Mouse (Mus musculus) lung, embryonic 16.5 days (tissue): Measurements from ENCODE around the gene Noc3l. TPM values are rescaled to one million over a fixed set of nuclear protein-coding genes. Genes with fewer than 3 reads are reported as not detected.

Source experiments
- ATAC-seq: fragments of 200-750 bp; cut with Nextera tagmentation; 2 replicates; pipeline ENCODE4 v1.8.0; 2017; ENCODE audit warnings: low read depth, mild to moderate bottlenecking, moderate library complexity
- H3K27ac ChIP-seq: fragments of 300-500 bp; sonication (generic); 2 replicates; pipeline ENCODE4 v1.5.1; 2014; ENCODE audit warnings: mild to moderate bottlenecking, control low read depth, low read length
- H3K27me3 ChIP-seq: fragments of 300-500 bp; sonication (generic); 2 replicates; pipeline ENCODE4 v1.6.1; 2014; ENCODE audit warnings: low read depth, low read length, mixed read lengths; ENCODE audit not compliant: control insufficient read depth, insufficient read depth
- H3K36me3 ChIP-seq: fragments of 300-500 bp; sonication (generic); 2 replicates; pipeline ENCODE4 v1.6.1; 2014; ENCODE audit warnings: low read length; ENCODE audit not compliant: control insufficient read depth, insufficient read depth
- H3K4me1 ChIP-seq: fragments of 300-500 bp; sonication (generic); replicated peaks from 2 replicates; pipeline ENCODE4 v1.6.1; 2014; ENCODE audit warnings: low read length, mixed read lengths; ENCODE audit not compliant: control insufficient read depth, insufficient read depth
- H3K4me2 ChIP-seq: fragments of 300-500 bp; sonication (generic); 2 replicates; pipeline ENCODE4 v1.6.1; 2014; ENCODE audit warnings: low read depth, low read length, control low read depth
- H3K4me3 ChIP-seq: fragments of 300-500 bp; sonication (generic); 2 replicates; pipeline ENCODE4 v1.5.1; 2014; ENCODE audit warnings: mild to moderate bottlenecking, low read length, control low read depth
- H3K9ac ChIP-seq: fragments of 300-500 bp; sonication (generic); 2 replicates; pipeline ENCODE4 v1.6.1; 2014; ENCODE audit warnings: low read length, control low read depth
- H3K9me3 ChIP-seq: fragments of 300-500 bp; sonication (generic); 2 replicates; pipeline ENCODE4 v1.6.1; 2016; ENCODE audit warnings: low read length; ENCODE audit not compliant: control insufficient read depth
- WGBS: fragments of 180-500 bp; shearing (Covaris S2); extraction: QIAGEN DNeasy Blood & Tissue Kit; methylation state at CpG from one replicate; pipeline ENCODE4 v1.1.7; 2014; 5-methylcytosine and 5-hydroxymethylcytosine counted together
- polyA plus RNA-seq: library from polyadenylated mRNA; unstranded; fragments of >200 nt; fragmentation: Nextera tagmentation; extraction: Ambion mirVana; gene quantifications from 2 replicates; pipeline ENCODE4 v1.2.1, GENCODE M21; 2015

Noc3l gene
- polyA plus RNA-seq = 6.6 and 7.3 TPM in 2 replicates

- no peaks in the 10 kb centered on the region for H3K9me3 ChIP-seq
- peak within 1 kb of the TSS; percentile 63 for H3K4me2 ChIP-seq
- H3K4me3 ChIP-seq = peak within 1 kb of the TSS; percentile 89
- peak; percentile 99 for ATAC-seq
- peaks cover 11% of the 10 kb centered on the region; the same call in 1 of the 2 replicates for H3K36me3 ChIP-seq
- WGBS = under 1% methylated on average over 35 of the region's 38 CpGs
- peaks cover 7% of the 10 kb centered on the region for H3K4me1 ChIP-seq
- no peaks in the 10 kb centered on the region for H3K27me3 ChIP-seq
- H3K9ac ChIP-seq = peak within 1 kb of the TSS; percentile 89
- 0 out of 2 replicates have a peak within 1 kb of the TSS, but pooled peaks have one; percentile 39 for H3K27ac ChIP-seq
Observed at GRCm38 (mm10) chr19:38818766-38819426, at the start of gene Noc3l. Gene Noc3l (minus strand): TSS chr19:38819237.

GRCm38 (mm10) chr19:38862523-38862922 is 43.5 kb upstream of the Noc3l start:
- H3K9ac ChIP-seq = no peak overlapping the region
- H3K4me3 ChIP-seq = no peak overlapping the region
- H3K4me2 ChIP-seq = no peak overlapping the region
- no peak for ATAC-seq
- no peaks in the 10 kb centered on the region for H3K36me3 ChIP-seq
- H3K27ac ChIP-seq = no peak overlapping the region
- no peaks in the 10 kb centered on the region for H3K4me1 ChIP-seq
- 87% methylated on average over 6 of the region's 6 CpGs for WGBS
- no peaks in the 10 kb centered on the region for H3K9me3 ChIP-seq
- no peaks in the 10 kb centered on the region for H3K27me3 ChIP-seq

GRCm38 (mm10) chr19:38858224-38858623 is 39.2 kb upstream of the Noc3l start:
- H3K9me3 ChIP-seq = no peaks in the 10 kb centered on the region
- no peak overlapping the region for H3K4me2 ChIP-seq
- H3K4me3 ChIP-seq = no peak overlapping the region
- no peak overlapping the region for H3K9ac ChIP-seq
- ATAC-seq = no peak
- no peaks in the 10 kb centered on the region for H3K27me3 ChIP-seq
- H3K27ac ChIP-seq = no peak overlapping the region
- no peaks in the 10 kb centered on the region for H3K36me3 ChIP-seq
- H3K4me1 ChIP-seq = no peaks in the 10 kb centered on the region
- 95% methylated on average over 3 of the region's 3 CpGs for whole genome bisulfite sequencing

- Histone ChIP-seq H3K4me1 (no peaks in the 10 kb centered on the region), H3K4me2 (no peak overlapping the region), H3K27ac (no peak overlapping the region), H3K9me3 (peaks cover 2% of the 10 kb centered on the region; the same call in 1 of the 2 replicates), H3K4me3 (no peak overlapping the region), H3K9ac (no peak overlapping the region), H3K36me3 (no peaks in the 10 kb centered on the region), H3K27me3 (no peaks in the 10 kb centered on the region)
- no peak for ATAC-seq
- 65% methylated on average over 2 of the region's 2 CpGs for WGBS
Observed at GRCm38 (mm10) chr19:38846373-38846772, 27.3 kb upstream of the Noc3l start.

- peaks cover 2% of the 10 kb centered on the region; the same call in 1 of the 2 replicates for H3K4me1 ChIP-seq
- H3K4me3 ChIP-seq = no peak overlapping the region
- H3K9me3 ChIP-seq = peaks cover 2% of the 10 kb centered on the region; the same call in 1 of the 2 replicates
- no peak overlapping the region for H3K9ac ChIP-seq
- H3K27me3 ChIP-seq = no peaks in the 10 kb centered on the region
- no peak overlapping the region for H3K4me2 ChIP-seq
- WGBS = 75% methylated on average over 5 of the region's 5 CpGs
- ATAC-seq = no peak
- H3K27ac ChIP-seq = no peak overlapping the region
- no peaks in the 10 kb centered on the region for H3K36me3 ChIP-seq
Observed at GRCm38 (mm10) chr19:38844817-38845216, 25.8 kb upstream of the Noc3l start.

DNA sequence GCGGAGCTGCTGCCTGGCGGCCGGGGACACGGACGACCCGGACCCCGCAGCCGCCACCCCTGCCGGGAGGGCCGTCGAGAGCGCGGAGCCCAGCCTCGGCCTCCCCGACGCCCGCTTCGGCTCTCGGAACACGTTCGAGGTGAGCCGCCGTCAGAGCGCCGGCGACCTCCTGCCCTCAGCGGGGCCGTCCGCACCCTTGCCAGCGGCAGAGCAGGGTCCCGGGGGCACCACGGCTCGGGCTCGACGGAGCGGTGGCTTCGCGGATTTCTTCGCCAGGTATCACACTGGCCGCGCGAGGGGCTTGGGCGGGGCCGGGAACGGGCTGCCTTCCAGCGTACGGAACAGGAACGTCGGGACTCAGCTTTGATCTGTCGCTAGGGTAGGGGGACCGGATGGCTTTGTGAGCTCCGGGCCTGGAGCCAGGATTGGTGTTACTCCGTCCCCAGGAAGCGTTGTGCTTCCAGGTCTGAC is 18.2 kb upstream of the Noc3l start:
- Histone ChIP-seq H3K4me1 (peaks cover 2% of the 10 kb centered on the region; the same call in 1 of the 2 replicates), H3K4me2 (peak overlapping the region; percentile 60), H3K27me3 (no peaks in the 10 kb centered on the region), H3K27ac (peak overlapping the region; percentile 89), H3K9ac (peak overlapping the region; percentile 90), H3K9me3 (no peaks in the 10 kb centered on the region), H3K36me3 (no peaks in the 10 kb centered on the region), H3K4me3 (peak overlapping the region; percentile 85)
- WGBS = under 1% methylated on average over 51 of the region's 54 CpGs
- peak; percentile 70 for ATAC-seq

GRCm38 (mm10) chr19:38836438-38837170 is 17.6 kb upstream of the Noc3l start, which contains the start of gene Tbc1d12:
Gene Tbc1d12 (plus strand): TSS chr19:38836579.
- peak; percentile 93 for ATAC-seq
- Histone ChIP-seq H3K27me3 (no peaks in the 10 kb centered on the region), H3K36me3 (no peaks in the 10 kb centered on the region), H3K27ac (peak within 1 kb of the TSS; percentile 89), H3K9me3 (no peaks in the 10 kb centered on the region), H3K4me3 (peak within 1 kb of the TSS; percentile 85), H3K4me1 (peaks cover 2% of the 10 kb centered on the region; the same call in 1 of the 2 replicates), H3K4me2 (peak within 1 kb of the TSS; percentile 60), H3K9ac (peak within 1 kb of the TSS; percentile 90)
- WGBS = 0% methylated on average over 75 of the region's 101 CpGs

GRCm38 (mm10) chr19:38836084-38836437 is 17.0 kb upstream of the Noc3l start:
- peak overlapping the region; percentile 90 for H3K9ac ChIP-seq
- no peak; the same call in 1 of the 2 replicates for ATAC-seq
- 20% methylated on average over 10 of the region's 10 CpGs for WGBS
- H3K36me3 ChIP-seq = no peaks in the 10 kb centered on the region
- H3K9me3 ChIP-seq = no peaks in the 10 kb centered on the region
- peaks cover 2% of the 10 kb centered on the region; the same call in 1 of the 2 replicates for H3K4me1 ChIP-seq
- H3K4me2 ChIP-seq = peak overlapping the region; percentile 60
- peak overlapping the region; percentile 9; the same call in 1 of the 2 replicates for H3K27ac ChIP-seq
- no peaks in the 10 kb centered on the region for H3K27me3 ChIP-seq
- H3K4me3 ChIP-seq = peak overlapping the region; percentile 85

DNA sequence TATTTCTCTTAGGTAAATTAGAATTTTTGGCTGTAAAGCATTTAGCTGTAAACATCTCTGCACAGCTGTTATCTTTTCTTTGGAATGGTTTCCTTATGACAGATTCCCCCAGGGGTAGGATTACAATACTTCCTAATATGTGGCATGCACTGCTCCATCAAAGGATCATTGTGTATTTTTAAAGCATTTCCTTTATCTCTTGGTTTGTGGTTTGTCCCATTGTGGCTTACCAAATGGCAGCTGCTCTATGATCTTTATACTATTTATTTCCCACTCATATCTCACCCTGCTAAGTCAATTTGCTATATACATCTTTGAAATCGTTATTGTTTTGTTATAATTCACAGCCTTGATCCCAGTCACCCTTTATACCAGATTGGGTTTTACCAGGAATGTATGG is 14.2 kb upstream of the Noc3l start:
- H3K4me2 ChIP-seq = no peak overlapping the region
- no peaks in the 10 kb centered on the region for H3K36me3 ChIP-seq
- ATAC-seq = no peak
- H3K4me1 ChIP-seq = no peaks in the 10 kb centered on the region
- H3K4me3 ChIP-seq = no peak overlapping the region
- H3K27me3 ChIP-seq = no peaks in the 10 kb centered on the region
- WGBS = 44% methylated on average over 1 of the region's 1 CpGs
- H3K27ac ChIP-seq = no peak overlapping the region
- H3K9me3 ChIP-seq = no peaks in the 10 kb centered on the region
- H3K9ac ChIP-seq = no peak overlapping the region
